Mouse (Mus musculus): Measurements from ENCODE around the gene St3gal4. TPM values are rescaled to one million over a fixed set of nuclear protein-coding genes. Genes with fewer than 3 reads are reported as not detected.

St3gal4 gene
- total RNA-seq, 2 experiments from 2014 or later: 2.5 to 4.4 TPM

DNA sequence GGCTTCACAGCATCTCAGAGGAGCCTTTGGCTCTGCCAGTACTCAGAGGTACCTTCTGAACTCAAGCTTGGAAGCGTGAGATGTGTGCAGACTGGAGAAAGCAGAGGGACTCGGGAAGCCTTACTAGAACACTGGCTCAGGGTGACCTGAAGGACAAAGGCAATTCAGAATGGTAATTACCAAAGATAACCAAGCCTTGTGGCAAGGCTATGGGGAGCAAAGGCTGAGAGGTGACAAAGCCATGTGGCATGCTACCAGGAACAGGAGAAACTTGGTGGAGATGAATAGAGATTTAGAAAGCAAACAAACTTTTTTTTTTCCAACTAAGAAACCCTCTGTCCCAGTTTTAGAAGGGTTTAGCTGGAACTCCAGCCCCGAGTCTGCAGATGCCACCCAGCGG lies 8.5 kb downstream of the St3gal4 start:
- DNase-seq: no peak
- intact Hi-C loops (cut with DNase I): no loop called here

- intact Hi-C loops (cut with DNase I): no loop called here
- no peak for DNase-seq
Measured at GRCm38 (mm10) chr9:35110051-35110450, 9.0 kb downstream of the St3gal4 start.

GRCm38 (mm10) chr9:35108916-35109315 lies 10.2 kb downstream of the St3gal4 start:
- peak; percentile 70 to 71 for DNase-seq
- intact Hi-C loops (cut with DNase I): no loop called here

GRCm38 (mm10) chr9:35108066-35108465 lies 11.0 kb downstream of the St3gal4 start:
- no peak for DNase-seq
- intact Hi-C loops (cut with DNase I): no loop called here

DNA sequence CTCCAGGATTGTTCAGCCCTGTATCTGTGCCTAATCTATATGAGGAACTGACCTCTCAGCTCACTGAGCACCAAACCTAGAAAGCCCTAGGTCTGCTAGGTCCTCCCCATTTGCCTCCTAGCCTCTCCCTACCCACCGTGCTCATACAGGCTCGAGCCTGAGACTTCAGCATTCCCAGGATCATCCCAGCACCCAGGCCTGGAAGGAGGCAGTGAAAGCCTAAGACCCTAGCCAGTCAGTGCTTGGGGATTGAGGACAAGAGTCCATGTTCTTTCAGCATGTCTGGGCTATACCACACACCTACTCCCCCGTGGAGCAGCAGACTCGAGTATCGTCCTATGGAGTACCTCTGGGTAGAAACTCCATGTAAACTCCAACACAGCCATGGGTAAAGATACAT lies 11.7 kb downstream of the St3gal4 start:
- no peak for DNase-seq
- intact Hi-C loops (cut with DNase I): no loop called here

DNA sequence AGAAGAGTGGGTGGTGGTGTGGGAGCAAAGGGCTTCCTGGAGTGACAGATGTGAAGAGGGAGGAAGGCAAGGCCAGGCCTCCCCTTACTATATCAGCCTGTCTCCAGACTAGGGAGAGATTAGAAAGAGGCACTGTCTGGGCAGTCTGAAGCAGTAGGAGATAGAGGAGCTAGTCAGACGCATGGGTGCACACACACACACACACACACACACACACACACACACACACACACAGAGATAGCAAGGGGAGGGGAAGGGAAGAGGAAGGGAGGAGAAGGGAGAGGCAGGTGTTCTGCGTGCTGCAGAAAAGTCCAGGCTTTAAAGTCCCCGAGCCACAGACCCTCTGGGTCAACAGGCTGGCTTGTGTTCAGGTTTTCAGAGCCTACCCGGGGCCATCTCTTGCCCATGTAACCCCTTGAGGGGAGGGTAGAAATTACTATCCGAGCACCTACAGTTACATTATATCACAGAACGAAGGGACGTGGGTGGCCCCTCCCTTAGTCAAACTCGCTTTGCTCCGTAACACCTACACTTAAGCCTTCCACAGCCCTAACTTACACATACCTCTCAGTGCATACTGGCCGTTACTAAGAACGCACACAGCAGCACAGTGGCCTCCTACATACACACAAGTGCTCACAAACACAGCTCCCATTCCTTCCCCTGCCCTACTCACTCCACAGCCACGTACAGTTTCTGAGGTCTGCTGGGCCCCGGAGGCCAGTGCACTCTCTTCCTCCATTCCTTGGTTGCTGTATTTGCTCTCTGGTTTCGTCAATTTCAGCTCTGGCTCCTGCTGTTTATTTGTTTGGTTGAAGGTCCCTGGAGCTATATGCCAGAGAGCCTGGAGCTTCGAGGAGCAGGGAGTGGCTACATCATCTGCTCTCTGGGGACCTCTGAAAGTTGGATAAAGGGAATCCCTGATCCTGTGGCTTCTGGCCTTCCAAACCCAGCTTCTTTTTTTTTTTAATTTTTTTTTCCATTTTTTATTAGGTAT lies 12.9 kb downstream of the St3gal4 start:
- intact Hi-C loops (cut with DNase I): no loop called here
- DNase-seq: no peak

DNA sequence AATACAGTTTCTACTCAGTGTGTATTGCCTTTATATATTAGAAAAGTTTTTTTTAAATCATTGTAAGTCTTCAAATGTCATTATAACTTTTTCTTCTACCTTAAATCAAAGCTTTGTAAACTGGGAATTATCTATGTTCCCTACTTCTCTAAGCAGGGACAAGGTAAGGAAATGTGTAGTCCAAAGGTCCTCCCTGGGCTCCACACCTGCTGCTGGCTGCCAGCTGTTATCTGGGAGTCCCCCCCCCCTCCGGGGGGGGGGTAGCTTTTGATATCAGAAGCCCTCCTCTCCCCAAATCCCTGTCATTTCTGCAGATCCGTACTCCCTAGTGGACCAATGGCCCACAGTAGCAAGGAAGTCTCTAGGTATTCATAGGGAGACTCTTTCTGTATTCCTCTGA lies 13.6 kb downstream of the St3gal4 start:
- intact Hi-C loops (cut with DNase I): no loop called here
- no peak for DNase-seq

DNA sequence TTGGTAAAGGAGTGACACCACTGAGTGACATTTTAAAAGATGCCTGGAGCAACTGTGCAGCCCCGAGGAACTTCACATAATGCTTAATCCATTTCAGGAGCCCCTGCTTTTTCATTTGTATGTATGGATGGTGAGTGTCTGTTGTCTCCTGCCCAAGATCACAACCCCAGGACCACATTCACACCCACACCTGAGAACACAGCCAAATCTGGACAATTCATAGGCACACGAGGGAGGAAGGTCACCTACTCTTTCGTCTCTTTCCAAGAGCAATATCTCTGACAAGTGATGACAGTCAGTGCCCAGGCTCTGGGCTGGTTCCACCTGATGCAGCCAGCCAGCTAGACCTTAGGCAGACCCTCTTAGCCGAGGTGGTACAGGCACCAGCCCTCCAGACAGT lies 14.4 kb downstream of the St3gal4 start:
- no peak for DNase-seq
- intact Hi-C loops (cut with DNase I): no loop called here

GRCm38 (mm10) chr9:35098762-35099161 lies 20.3 kb downstream of the St3gal4 start:
- intact Hi-C loops (cut with DNase I): loop anchor here (5.0 kb wide), 1 partner anchor 46 kb away; no protein-coding TSS in a partner anchor
- DNase-seq: no peak

GRCm38 (mm10) chr9:35097901-35098300 lies 21.2 kb downstream of the St3gal4 start:
- DNase-seq: no peak
- intact Hi-C loops (cut with DNase I): loop anchor here (5.0 kb wide), 1 partner anchor 46 kb away; no protein-coding TSS in a partner anchor

- no peak for DNase-seq
- intact Hi-C loops (cut with DNase I): loop anchor here (5.0 kb wide), 1 partner anchor 43 kb away; no protein-coding TSS in a partner anchor
Measured at GRCm38 (mm10) chr9:35095726-35096125, 23.3 kb downstream of the St3gal4 start.

DNA sequence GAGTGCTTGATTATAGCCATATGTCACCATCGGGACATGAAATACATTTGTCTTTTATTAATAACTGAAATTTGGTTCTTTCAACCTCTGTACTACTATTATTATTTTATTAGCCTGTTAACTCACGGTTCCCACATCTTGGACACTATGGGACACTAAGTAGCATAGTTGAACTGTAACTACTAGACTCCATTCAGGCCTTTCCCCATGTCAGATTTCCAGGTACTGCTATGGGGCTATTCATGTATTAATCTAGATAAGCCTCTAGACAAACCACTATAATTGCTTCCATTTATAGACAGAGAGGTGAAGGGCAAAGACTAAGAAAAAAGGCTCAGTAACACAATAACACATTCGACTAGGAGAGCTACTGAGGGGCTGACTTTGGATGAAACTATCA lies 25.7 kb downstream of the St3gal4 start:
- no peak for DNase-seq
- intact Hi-C loops (cut with DNase I): no loop called here

DNA sequence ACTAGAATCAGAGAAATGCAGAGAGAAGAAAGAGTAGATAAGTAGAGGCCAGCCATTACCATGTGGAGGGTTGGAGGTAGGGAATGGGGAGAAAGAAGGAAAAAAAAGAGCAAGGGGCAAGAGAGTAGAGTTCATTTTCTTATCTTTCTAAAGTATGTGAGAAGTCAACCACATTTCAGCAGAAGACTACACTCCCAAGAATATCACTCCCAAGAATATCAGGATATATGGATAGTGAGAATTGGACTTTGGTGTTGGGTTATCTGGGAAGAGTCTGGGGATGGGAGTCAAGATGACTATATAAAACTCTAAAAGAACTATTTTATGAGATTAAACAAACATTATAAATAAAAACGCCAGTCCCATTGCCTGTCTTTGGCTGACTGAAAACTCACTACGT lies 26.2 kb downstream of the St3gal4 start:
- intact Hi-C loops (cut with DNase I): no loop called here
- DNase-seq: no peak

DNA sequence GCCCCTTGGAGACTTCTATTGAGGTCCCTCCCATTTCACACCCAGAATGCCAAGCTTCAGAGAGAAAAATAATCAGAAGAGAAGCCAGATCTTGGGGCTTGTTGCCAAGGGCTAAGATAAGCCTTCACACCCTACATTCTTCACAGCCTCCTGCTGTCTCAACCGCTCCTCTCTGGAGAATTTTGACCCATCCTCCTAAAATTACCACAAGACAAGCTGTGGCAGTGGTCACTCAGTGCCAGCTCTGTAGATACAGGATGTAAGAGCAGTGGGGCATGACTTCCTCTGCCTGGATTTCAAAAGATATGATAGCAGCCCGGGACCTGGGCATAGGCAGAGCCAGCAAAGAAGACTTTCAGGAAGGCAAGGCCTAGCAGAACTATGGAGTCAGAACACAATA lies 57.6 kb downstream of the St3gal4 start:
- DNase-seq: no peak
- intact Hi-C loops (cut with DNase I): no loop called here

- intact Hi-C loops (cut with DNase I): loop anchor here (5.0 to 10.0 kb wide), 2 partner anchors 102 to 195 kb away; no protein-coding TSS in a partner anchor
- no peak for DNase-seq
Measured at GRCm38 (mm10) chr9:35059881-35060280, 59.2 kb downstream of the St3gal4 start.

DNA sequence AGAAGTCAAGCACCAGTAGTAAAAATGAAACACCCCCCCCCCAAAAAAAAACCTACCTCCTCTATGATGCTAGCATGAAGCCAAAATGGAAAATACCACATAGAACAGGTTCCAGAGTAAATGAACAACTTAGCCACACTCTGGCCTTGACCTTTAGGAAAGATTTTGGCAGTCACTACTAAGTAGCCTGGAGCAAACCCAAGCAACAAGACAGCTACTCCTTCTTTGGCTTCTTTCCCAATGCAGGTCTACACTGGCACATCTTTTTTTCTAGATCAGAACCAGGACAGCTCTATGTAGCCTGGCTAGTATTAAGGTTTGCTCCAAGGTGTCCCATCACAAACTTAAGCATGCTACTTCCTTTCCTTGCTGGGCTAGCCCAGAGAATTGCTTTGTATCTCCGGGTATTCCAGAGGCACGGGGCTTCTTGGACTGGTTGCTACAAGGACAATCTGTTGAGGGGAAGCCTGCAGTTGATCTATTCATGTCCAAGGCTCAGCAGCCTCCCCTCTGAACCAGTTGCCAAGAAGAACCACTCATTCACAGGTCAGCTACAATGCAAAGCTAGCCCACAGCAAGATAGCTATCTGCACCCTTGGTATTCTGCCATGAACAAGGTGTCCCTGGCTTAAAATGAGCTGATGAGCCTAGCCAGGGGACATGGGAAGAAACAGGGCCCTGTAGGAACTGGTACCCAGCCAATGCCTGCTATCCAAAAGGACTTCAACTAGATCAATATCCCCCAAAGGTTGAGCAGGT lies 60.3 kb downstream of the St3gal4 start:
- peak in 1 of 2 experiments; percentile 40 for DNase-seq
- intact Hi-C loops (cut with DNase I): loop anchor here (5.0 to 10.0 kb wide), 2 partner anchors 104 to 196 kb away; no protein-coding TSS in a partner anchor

DNA sequence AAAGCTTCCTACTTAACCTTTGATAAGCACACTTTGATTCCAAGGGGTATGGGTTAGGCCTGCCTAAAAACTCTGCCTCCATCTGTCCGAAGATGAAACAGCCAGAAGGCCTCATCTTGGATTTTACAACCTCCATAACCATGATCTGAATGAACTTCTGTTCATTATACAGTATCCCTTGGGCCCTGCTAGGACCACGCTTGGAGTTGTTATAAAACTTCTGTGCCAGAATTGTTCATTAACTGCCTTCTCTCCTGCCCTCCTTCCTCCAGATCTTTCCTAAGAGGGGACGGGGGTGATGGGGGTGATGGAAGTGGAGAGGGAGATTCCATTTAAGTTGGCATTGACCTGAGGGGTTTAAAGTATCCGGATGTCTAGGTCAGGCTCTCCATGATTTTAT lies 60.9 kb downstream of the St3gal4 start:
- no peak for DNase-seq
- intact Hi-C loops (cut with DNase I): loop anchor here (5.0 to 10.0 kb wide), 2 partner anchors 104 to 197 kb away; no protein-coding TSS in a partner anchor

- no peak for DNase-seq
- intact Hi-C loops (cut with DNase I): loop anchor here (5.0 to 10.0 kb wide), 2 partner anchors 105 to 197 kb away; no protein-coding TSS in a partner anchor
Measured at GRCm38 (mm10) chr9:35057631-35058030, 61.4 kb downstream of the St3gal4 start.

- intact Hi-C loops (cut with DNase I): loop anchor here (5.0 to 10.0 kb wide), 2 partner anchors 106 to 198 kb away; no protein-coding TSS in a partner anchor
- no peak for DNase-seq
Measured at GRCm38 (mm10) chr9:35056611-35057010, 62.5 kb downstream of the St3gal4 start.

GRCm38 (mm10) chr9:35055528-35056330 lies 63.3 kb downstream of the St3gal4 start:
- intact Hi-C loops (cut with DNase I): loop anchor here (5.0 to 10.0 kb wide), 2 partner anchors 107 to 199 kb away; no protein-coding TSS in a partner anchor
- no peak for DNase-seq
